Mouse (Mus musculus): ENCODE measurements at regions not wholly inside any gene's neighbourhood (a gene's known extent, or its start where the extent isn't known, plus 50 kb on each side); places are given as distances from the start of the nearest gene placed in this dataset.
"Not testable (repeated sequence)": the region's sequence is repeated elsewhere in the genome, so short reads cannot be mapped to it uniquely, and the experiment has no call there.

DNA sequence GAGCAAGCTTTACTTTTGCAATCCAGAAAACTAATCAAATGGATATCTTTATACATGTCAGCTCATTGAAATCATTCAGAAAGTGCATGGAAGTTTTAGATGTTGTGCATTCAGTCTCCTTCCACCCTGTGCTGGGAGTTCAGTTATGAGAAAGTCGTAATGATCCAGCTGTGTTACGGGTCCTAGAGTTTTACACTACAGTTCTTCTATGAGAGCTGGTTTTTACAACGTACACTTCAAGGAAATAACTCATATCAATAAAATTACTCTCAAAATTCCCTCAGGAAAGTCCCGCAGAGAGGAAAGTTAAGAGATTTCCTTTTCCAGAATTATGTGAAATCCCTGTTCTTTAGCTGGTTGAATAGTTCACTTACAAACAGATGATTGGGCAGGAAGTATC, 418.1 kb upstream of the Slc10a2 start:
- no peak for DNase-seq

- no peak for DNase-seq
These were observed 390.7 kb upstream of the Slc10a2 start for GRCm38 (mm10) chr8:5495861-5496260.

- DNase-seq: no peak
These were observed 385.3 kb upstream of the Slc10a2 start for GRCm38 (mm10) chr8:5490491-5490890.

- DNase-seq: no peak
These were observed 377.8 kb upstream of the Slc10a2 start for GRCm38 (mm10) chr8:5482938-5483337.

GRCm38 (mm10) chr8:5472999-5473398, 367.8 kb upstream of the Slc10a2 start:
- DNase-seq: no peak

DNA sequence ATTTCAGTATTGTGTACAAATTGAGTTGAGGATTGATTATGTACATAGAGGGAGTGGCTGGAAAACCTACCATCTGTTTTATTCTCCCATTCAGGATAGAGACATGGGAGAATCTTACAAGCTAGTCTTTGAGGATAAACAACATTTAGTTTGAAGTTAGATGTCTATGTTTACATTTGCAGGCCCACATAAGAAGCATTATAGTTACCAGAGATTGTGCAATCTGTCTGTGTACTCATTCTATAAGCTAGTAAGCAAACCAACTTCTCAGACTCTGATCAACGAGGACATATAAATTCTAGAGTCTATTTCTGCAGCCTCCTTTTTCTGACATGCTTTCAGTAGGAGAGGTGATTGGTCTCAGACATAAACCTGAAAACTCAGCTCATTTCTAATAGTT, 367.4 kb upstream of the Slc10a2 start:
- DNase-seq: no peak

GRCm38 (mm10) chr8:5457619-5458018, 352.5 kb upstream of the Slc10a2 start:
- DNase-seq: no peak

- DNase-seq: no peak
These were observed 348.3 kb upstream of the Slc10a2 start for GRCm38 (mm10) chr8:5453469-5453868.

- DNase-seq: not testable (repeated sequence)
These were observed 337.1 kb upstream of the Slc10a2 start for GRCm38 (mm10) chr8:5442243-5442642.

DNA sequence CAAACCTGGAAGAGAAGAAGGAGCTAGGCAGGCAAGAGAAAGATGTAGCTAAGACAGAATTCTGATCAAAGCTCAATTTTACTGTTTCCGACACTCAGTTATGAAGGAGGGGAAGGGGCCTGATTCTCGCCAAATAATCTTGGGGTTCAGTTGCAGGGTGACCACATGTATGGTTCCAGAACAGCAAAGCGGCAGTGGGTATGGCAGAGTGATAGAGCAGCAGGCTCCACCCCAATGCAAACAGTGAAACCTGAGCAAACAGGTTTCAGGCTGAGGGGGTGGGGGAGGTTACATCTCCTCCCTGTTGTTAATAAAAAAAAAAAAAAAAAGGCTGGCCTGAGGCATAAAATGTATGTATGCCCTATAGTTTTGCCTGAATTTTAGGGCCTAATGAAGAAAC, 335.3 kb upstream of the Slc10a2 start:
- not testable (repeated sequence) for DNase-seq

GRCm38 (mm10) chr8:5439054-5439453, 333.9 kb upstream of the Slc10a2 start:
- no peak for DNase-seq

- peak; percentile 14 for DNase-seq
These were observed 323.3 kb upstream of the Slc10a2 start for GRCm38 (mm10) chr8:5428303-5428971.

GRCm38 (mm10) chr8:5416841-5417240, 311.7 kb upstream of the Slc10a2 start:
- not testable (repeated sequence) for DNase-seq

DNA sequence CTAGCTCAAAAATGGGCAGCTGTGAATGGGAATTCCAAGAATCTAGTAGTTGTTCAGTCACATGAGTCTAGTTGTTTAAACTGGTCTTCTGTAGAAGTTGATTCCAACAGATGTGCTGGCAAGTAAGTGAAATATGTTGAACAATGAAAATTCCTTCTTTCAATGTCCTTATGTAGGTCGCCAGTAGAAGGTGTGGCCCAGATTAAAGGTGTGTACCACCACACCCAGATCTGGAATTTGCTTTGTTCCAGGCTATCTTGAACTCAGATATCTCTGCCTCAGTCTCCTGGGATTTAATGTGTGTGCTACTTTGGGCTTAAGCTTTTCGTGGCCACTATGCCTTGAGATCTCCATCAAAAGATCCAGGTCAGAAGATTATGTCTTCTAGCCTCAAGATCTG, 279.7 kb upstream of the Slc10a2 start:
- DNase-seq: no peak

DNA sequence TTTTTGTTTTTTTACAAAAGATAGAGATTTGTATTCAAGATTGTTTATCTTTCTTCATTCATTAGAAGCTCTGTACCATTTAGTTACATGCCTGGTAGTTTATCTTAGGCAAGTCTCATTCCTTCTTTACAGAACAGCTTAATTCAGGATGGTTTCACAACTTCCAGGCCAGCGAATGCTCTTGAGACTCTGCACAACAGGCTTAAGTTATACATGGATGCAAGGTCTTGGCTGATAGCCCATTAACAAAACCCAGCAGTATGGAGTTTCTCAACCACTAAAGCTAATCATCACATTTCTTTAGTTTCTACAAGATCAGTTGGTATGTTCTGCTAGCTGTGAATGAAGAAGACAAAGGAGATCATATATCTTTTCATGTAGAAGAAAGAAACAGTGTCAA, 272.9 kb upstream of the Slc10a2 start:
- DNase-seq: no peak

DNA sequence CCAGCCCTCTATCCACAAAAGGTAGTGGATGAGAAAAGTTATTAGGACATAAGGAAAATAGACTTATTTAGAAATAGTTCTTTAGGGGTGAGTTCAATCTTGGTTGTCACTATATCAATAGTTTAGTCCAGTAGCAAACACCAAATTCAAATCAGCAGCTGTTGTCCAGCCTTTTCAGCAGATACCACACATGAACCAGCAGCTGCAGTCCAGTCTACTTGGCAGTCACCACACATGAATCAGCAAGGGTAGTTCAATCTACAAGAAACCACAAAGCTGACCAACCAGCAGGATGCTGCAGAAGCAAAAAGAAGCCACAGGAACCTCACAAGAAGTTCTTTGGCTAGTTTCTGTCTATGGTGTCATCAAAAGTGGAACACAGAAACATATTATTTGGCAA, 234.8 kb upstream of the Slc10a2 start:
- no peak for DNase-seq

DNA sequence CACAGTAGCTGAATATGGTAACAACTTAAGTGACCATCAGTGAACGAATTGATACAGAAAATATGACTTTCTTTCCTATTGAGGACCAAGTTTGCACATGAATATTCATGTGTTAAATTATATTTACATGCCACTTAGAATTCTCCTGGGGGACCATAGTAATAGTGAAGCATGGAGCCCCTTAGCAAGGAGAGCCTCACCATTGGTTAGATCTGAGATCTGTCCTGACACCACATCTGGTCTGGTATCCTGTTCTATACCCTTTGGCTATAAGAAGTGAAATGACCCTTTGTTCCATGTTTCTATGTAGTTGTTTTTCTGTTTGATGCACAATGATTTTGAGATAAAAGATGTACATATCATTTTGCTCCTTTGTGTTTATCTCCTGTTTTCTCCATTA, 209.4 kb upstream of the Slc10a2 start:
- no peak for DNase-seq

- no peak for DNase-seq
These were observed 194.8 kb upstream of the Slc10a2 start for GRCm38 (mm10) chr8:5299982-5300381.

DNA sequence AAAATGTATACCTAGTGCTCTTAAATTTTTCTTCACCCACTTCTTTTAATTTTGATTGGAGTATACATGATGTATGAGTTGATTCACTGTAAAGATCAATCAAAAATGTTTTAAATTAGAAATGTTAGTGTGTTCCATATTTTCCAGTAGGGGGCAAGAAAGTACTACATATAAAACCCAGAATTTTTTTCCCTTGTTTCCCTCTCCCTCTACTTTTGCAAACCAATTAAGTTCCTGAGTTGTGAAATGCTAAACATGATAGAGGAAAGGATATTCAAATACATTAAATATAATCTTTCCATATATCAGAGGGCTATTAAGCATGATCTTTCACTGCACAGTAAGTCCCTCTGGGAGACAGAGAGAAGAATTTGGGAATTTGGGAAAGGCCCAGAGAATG, 192.0 kb upstream of the Slc10a2 start:
- no peak for DNase-seq

DNA sequence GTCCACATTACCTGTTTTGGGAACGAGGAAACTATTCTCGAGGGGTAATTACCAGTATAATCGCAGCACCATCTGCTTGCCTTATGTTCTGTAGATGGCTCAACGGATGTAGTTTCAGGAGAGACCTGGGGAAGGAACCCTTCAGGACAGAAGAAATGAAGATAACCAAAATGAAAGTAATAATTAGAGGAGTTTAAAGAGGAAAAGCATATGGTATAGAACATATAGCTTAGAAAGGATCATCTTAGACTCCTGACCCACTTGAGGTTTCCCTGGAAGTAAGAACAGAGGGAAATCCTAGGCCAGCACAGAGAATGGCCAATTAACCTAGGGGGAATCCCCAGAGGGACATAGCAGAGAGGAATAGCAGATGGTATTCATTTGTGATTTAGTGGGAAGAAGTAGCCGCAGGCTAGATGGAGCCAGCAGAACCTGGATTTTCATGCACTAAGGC, 180.6 kb upstream of the Slc10a2 start:
- no peak for DNase-seq

DNA sequence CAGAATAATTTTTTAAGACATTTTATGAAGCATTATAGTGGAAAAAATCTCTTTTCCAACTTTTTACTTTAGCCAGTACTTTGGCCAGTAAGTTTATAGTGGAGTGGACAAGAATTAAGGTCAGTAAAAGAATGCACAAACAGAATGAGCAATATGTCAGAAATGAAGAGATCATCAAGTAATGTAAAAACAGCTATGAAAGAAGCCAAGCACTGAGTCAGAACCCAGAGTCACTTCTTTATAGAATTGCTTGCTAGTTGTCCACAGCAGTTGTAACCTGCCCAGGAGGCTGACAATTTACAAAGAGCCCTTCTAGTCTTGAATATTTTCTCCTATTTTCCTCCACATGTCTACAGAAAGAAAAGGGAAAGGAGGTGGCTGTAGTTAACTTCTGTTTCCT, 178.6 kb upstream of the Slc10a2 start:
- no peak for DNase-seq

GRCm38 (mm10) chr8:5262316-5262715, 157.2 kb upstream of the Slc10a2 start:
- no peak for DNase-seq

GRCm38 (mm10) chr8:5241871-5242270, 136.7 kb upstream of the Slc10a2 start:
- not testable (repeated sequence) for DNase-seq

Data from kidney, adult 9 months (tissue).